Mouse (Mus musculus): Measurements from ENCODE around the gene Nfe2l2. TPM values are rescaled to one million over a fixed set of nuclear protein-coding genes. Genes with fewer than 3 reads are reported as not detected.

The Nfe2l2 gene
- polyA plus RNA-seq, 1 experiment = 1.6 TPM

DNA sequence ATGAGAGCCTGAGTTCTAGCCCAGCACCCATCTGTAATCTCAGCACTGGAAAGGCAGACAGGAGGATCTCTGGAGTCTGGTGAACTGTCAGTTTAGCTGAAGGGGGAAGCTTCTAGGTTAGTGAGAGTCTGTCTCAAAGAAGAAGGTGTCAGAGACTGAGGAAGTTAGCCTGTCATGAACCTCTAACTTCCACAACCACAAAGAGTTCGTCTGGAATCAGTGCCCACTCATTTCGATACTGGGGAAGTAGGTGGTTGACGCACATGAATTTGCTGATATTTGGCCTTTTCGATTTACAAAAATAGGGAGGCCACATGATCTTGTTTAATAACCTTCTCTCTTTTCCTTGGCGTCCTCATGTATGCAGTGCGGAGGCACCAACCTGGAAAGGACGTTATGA is 28.7 kb upstream of the Nfe2l2 start:
- TF ChIP-seq GATA1 (IDR thresholded peaks at IDR 0.05; ENCODE audit: low read length) (no peak), TAL1 (IDR thresholded peaks at IDR 0.05; ENCODE audit: low read length) (no peak)
- H3K9me3 ChIP-seq (ENCODE audit: control insufficient read depth, low read length) = no peaks in the 10 kb centered on the region
- peaks cover 6% of the 10 kb centered on the region for H3K4me1 ChIP-seq (ENCODE audit: control insufficient read depth)
- H3K27me3 ChIP-seq (ENCODE audit: control insufficient read depth) = no peaks in the 10 kb centered on the region
- H3K4me3 ChIP-seq (replicated peaks) = no peak overlapping the region
- H3K36me3 ChIP-seq (ENCODE audit: control insufficient read depth) = no peaks in the 10 kb centered on the region

DNA sequence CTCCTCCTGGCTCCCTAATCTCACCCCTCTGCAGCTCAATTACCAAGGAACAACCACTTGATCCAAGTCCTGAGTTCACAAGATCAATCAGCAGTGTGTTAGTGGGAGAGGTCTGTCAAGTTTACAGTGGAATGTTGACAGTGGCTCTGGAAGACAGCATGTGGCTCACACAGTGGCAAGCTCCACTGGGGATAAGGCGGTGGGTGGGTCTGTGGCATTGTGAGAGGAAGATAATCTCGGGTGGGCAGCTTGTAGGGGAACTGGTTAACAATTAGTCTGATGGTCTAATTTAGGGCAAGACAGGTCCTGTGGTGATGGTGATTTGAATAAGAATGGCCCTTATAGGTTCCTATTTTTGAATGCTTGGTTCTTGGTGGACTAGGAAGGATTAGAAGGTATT is 27.5 kb upstream of the Nfe2l2 start:
- Histone ChIP-seq H3K4me1 (ENCODE audit: control insufficient read depth) (peaks cover 6% of the 10 kb centered on the region), H3K27me3 (ENCODE audit: control insufficient read depth) (no peaks in the 10 kb centered on the region), H3K36me3 (ENCODE audit: control insufficient read depth) (no peaks in the 10 kb centered on the region), H3K9me3 (ENCODE audit: control insufficient read depth, low read length) (no peaks in the 10 kb centered on the region), H3K4me3 (replicated peaks) (no peak overlapping the region)
- TF ChIP-seq GATA1 (IDR thresholded peaks at IDR 0.05; ENCODE audit: low read length) = no peak
- TF ChIP-seq TAL1 (IDR thresholded peaks at IDR 0.05; ENCODE audit: low read length) = no peak

DNA sequence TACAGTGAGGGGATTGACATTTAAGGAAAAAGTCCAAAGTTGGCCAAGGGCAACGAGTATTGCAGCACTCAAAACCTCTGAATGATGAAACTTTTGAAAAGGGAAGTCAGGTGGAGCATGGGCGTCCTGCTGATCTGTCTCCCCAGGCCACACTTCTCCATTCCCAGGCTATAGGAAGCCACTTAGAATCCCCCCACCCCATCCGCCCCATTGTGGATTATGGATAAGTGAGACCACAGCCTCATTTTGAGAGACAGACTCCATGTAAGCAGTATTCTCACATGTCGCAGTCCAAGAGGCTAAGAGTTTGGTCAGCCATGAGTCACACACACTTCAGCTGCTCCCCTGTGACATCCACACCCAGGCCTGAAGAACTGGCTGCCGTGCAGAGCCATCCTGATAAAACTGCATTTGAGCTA is 26.8 kb upstream of the Nfe2l2 start:
- H3K36me3 ChIP-seq (ENCODE audit: control insufficient read depth) = no peaks in the 10 kb centered on the region
- no peaks in the 10 kb centered on the region for H3K9me3 ChIP-seq (ENCODE audit: control insufficient read depth, low read length)
- H3K27me3 ChIP-seq (ENCODE audit: control insufficient read depth) = no peaks in the 10 kb centered on the region
- H3K4me3 ChIP-seq (replicated peaks) = no peak overlapping the region
- no peak for TF ChIP-seq TAL1 (IDR thresholded peaks at IDR 0.05; ENCODE audit: low read length)
- TF ChIP-seq GATA1 (IDR thresholded peaks at IDR 0.05; ENCODE audit: low read length) = no peak
- peaks cover 6% of the 10 kb centered on the region for H3K4me1 ChIP-seq (ENCODE audit: control insufficient read depth)

DNA sequence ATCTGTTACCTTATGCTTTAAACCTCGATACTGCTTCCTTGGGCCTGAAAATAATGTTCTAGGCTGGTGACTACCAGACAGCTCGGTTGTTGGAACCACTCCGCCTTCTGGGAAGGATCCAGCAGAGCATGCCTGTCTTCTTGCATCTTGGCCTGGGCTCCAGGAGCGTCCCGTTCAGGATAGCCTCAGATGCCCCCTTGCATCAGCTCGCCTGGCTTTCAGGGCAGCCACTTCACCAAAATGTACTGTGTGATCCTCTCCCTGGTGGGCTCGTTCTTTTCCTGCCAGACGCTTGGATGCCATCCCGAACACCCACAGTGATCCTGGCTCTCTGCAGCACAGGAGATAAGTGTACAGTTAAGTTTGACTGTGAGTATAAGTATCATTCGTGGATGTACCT is 25.6 kb upstream of the Nfe2l2 start:
- no peaks in the 10 kb centered on the region for H3K9me3 ChIP-seq (ENCODE audit: control insufficient read depth, low read length)

DNA sequence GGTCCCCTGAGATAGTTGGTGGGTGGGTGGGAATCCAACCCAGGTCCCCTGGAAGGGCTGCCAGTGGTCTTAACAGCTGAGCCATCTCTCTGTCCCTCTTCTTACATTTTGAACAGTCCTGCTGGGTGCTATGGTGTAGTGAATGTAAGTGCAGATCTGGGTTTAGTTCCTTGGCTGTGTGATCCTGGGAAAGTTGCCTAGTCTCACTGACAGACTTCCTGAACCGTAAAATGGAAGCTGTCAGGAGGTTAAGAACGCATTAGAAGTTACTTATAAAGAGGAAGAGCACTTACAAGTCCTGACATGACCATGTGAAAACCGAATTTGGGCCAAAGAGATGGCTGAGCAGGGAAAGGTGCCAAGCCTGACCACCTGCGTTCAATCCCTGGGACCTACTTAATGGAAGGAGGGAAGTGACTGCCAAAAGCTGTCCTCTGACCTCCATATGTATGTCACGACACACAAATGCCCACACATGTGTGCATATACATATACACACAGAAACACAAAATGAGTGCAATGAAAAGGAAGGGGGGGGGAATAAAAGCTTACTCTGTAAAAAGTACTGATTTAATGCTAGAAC is 20.5 kb upstream of the Nfe2l2 start:
- no peak for TF ChIP-seq GATA1 (IDR thresholded peaks at IDR 0.05; ENCODE audit: low read length)
- no peak for TF ChIP-seq TAL1 (IDR thresholded peaks at IDR 0.05; ENCODE audit: low read length)
- no peak overlapping the region for H3K4me3 ChIP-seq (replicated peaks)
- H3K36me3 ChIP-seq (ENCODE audit: control insufficient read depth) = no peaks in the 10 kb centered on the region
- no peaks in the 10 kb centered on the region for H3K27me3 ChIP-seq (ENCODE audit: control insufficient read depth)
- no peaks in the 10 kb centered on the region for H3K4me1 ChIP-seq (ENCODE audit: control insufficient read depth)
- H3K9me3 ChIP-seq (ENCODE audit: control insufficient read depth, low read length) = peaks cover 3% of the 10 kb centered on the region; the same call in 1 of the 2 replicates

More for the DNA sequence above, 25.6 kb upstream of the Nfe2l2 start:
- H3K4me1 ChIP-seq (ENCODE audit: control insufficient read depth) = peaks cover 6% of the 10 kb centered on the region
- no peaks in the 10 kb centered on the region for H3K27me3 ChIP-seq (ENCODE audit: control insufficient read depth)
- no peak overlapping the region for H3K4me3 ChIP-seq (replicated peaks)
- TF ChIP-seq GATA1 (IDR thresholded peaks at IDR 0.05; ENCODE audit: low read length) = no peak
- no peak for TF ChIP-seq TAL1 (IDR thresholded peaks at IDR 0.05; ENCODE audit: low read length)
- no peaks in the 10 kb centered on the region for H3K36me3 ChIP-seq (ENCODE audit: control insufficient read depth)

DNA sequence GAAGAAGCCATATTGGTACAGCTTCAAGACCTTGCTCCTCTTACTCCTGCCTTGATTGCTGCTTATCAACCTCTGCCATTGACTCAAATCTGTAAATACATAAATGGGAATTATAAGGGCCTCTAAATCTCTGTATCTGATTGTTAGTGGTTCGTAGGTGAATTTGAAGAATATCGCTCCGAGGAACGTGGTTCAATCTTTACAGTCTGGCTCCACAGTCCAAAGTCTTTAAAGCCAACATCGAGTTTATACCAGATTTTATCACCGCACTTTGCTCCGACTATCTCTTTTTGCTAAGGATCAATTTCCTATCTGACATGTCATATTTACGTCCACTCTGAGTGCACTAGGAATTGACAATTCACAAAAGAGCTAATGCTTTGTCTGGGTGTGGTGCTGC is 19.0 kb upstream of the Nfe2l2 start:
- TF ChIP-seq TAL1 (IDR thresholded peaks at IDR 0.05; ENCODE audit: low read length) (no peak), GATA1 (IDR thresholded peaks at IDR 0.05; ENCODE audit: low read length) (no peak)
- Histone ChIP-seq H3K27me3 (ENCODE audit: control insufficient read depth) (no peaks in the 10 kb centered on the region), H3K4me1 (ENCODE audit: control insufficient read depth) (no peaks in the 10 kb centered on the region), H3K36me3 (ENCODE audit: control insufficient read depth) (no peaks in the 10 kb centered on the region), H3K9me3 (ENCODE audit: control insufficient read depth, low read length) (peaks cover 3% of the 10 kb centered on the region; the same call in 1 of the 2 replicates), H3K4me3 (replicated peaks) (no peak overlapping the region)

DNA sequence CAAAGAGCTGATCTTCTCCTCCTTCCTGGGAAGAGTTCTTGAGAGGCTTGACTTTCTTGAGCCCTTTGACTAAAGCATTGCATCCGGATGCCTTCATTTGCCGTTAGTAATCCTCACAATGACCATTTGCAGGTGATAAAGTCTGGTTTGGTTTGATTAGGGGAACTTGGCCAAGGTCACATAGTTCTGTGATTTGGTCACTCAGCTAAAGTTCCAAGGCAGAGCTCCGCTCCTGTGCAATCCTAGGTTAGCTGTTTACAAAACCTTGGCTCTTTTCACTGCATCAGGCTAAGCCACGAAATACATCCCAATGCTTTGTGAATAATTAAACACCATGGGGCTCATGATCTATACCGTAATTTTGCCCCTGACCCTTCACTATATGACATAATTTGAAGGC is 18.5 kb upstream of the Nfe2l2 start:
- TF ChIP-seq TAL1 (IDR thresholded peaks at IDR 0.05; ENCODE audit: low read length) = no peak
- no peak for TF ChIP-seq GATA1 (IDR thresholded peaks at IDR 0.05; ENCODE audit: low read length)
- no peaks in the 10 kb centered on the region for H3K36me3 ChIP-seq (ENCODE audit: control insufficient read depth)
- H3K4me1 ChIP-seq (ENCODE audit: control insufficient read depth) = no peaks in the 10 kb centered on the region
- H3K4me3 ChIP-seq (replicated peaks) = no peak overlapping the region
- peaks cover 3% of the 10 kb centered on the region; the same call in 1 of the 2 replicates for H3K9me3 ChIP-seq (ENCODE audit: control insufficient read depth, low read length)
- no peaks in the 10 kb centered on the region for H3K27me3 ChIP-seq (ENCODE audit: control insufficient read depth)

DNA sequence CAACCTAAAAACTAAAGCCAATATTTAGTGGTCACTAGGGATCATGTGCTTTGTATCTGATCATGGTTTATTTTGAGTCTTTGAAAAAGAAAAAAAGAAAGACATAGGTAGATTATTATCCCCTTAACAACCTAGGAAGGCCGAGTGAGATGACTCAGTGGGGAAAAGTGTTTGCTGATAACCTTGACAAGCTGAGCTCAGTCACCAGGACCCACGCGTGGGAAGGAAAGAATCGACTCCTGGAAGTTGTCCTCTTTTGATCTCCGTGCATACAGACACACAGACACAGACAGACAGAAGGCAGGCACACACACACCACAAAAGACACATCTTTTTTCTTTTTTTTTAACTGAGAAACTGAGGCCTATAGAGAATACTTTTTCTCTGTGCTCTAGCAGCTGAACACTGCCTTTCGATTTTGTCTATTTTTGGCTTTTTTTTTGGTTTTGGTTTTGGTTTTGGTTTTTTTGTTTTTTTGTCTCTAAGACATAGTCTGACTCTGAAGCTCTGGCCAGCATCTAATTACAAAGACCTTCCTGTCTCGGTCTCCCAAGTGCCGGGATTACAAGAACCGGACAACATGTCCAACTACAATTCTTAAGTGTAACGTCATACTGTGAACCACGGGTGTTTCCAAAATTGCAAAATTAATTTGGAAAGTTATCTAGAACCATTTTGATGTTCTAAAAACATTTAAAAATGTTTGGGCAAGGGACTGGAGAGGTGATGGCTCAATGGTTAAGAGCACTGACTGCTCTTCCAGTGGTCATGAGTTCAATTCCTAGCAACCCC is 16.0 kb upstream of the Nfe2l2 start:
- no peak for TF ChIP-seq GATA1 (IDR thresholded peaks at IDR 0.05; ENCODE audit: low read length)
- H3K4me3 ChIP-seq (replicated peaks) = no peak overlapping the region

DNA sequence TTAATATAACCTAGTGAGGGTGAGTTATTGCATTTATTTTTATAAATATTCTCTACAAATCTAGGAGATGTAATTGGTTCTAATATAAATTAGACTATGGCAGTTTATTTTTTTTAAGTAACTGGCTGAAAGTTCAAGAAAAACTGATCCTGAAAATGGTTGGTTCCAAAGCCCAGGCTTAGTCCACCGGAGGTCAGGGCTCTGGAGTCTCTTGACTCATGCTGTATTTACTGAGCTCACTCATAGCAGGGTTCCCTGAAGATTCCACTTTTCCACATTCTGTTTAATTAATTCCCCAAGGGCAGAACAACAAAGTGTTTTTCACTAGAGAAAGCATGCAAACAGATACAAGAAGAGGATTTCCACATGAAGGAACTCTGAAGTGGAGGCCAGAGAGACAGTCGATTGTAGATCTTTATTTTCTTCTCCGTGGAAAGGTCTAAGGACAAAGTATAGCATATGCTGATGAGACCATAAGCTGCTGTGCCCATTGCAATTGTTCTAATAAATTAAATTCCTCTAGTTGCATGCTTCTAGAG is 15.0 kb upstream of the Nfe2l2 start:
- no peak overlapping the region for H3K4me3 ChIP-seq (replicated peaks)
- H3K9me3 ChIP-seq (ENCODE audit: control insufficient read depth, low read length) = peaks cover 3% of the 10 kb centered on the region; the same call in 1 of the 2 replicates
- TF ChIP-seq GATA1 (IDR thresholded peaks at IDR 0.05; ENCODE audit: low read length) (no peak), TAL1 (IDR thresholded peaks at IDR 0.05; ENCODE audit: low read length) (no peak)
- no peaks in the 10 kb centered on the region for H3K36me3 ChIP-seq (ENCODE audit: control insufficient read depth)
- no peaks in the 10 kb centered on the region for H3K4me1 ChIP-seq (ENCODE audit: control insufficient read depth)
- no peaks in the 10 kb centered on the region for H3K27me3 ChIP-seq (ENCODE audit: control insufficient read depth)

More for the DNA sequence above, 16.0 kb upstream of the Nfe2l2 start:
- H3K36me3 ChIP-seq (ENCODE audit: control insufficient read depth) = no peaks in the 10 kb centered on the region
- no peaks in the 10 kb centered on the region for H3K4me1 ChIP-seq (ENCODE audit: control insufficient read depth)
- H3K27me3 ChIP-seq (ENCODE audit: control insufficient read depth) = no peaks in the 10 kb centered on the region
- peaks cover 3% of the 10 kb centered on the region; the same call in 1 of the 2 replicates for H3K9me3 ChIP-seq (ENCODE audit: control insufficient read depth, low read length)

Measured in erythroblast, embryonic 14.5 days (primary cell).